Mouse (Mus musculus) liver, embryonic 12.5 days (tissue): ENCODE results near the gene Cluh. TPM values are rescaled to one million over a fixed set of nuclear protein-coding genes. Genes with fewer than 3 reads are reported as not detected.

ENCODE experiments used
- ATAC-seq: fragments of 200-750 bp; cut with Nextera tagmentation; 2 replicates; pipeline ENCODE4 v1.8.0; 2017; ENCODE audit warnings: moderate number of reproducible peaks, mild to moderate bottlenecking, moderate library complexity
- H3K27ac ChIP-seq: fragments of 300-500 bp; sonication (generic); 2 replicates; pipeline ENCODE4 v1.5.1; 2016; ENCODE audit warnings: mild to moderate bottlenecking
- H3K27me3 ChIP-seq: fragments of 300-500 bp; sonication (generic); replicated peaks from 2 replicates; pipeline ENCODE4 v1.6.1; 2016; ENCODE audit warnings: mild to moderate bottlenecking, moderate library complexity
- H3K36me3 ChIP-seq: fragments of 300-500 bp; sonication (generic); 2 replicates; pipeline ENCODE4 v1.6.1; 2016; ENCODE audit warnings: mild to moderate bottlenecking, moderate library complexity
- H3K4me1 ChIP-seq: fragments of 300-500 bp; sonication (generic); 2 replicates; pipeline ENCODE4 v1.6.1; 2016
- H3K4me2 ChIP-seq: fragments of 300-500 bp; sonication (generic); 2 replicates; pipeline ENCODE4 v1.6.1; 2016; ENCODE audit warnings: mild to moderate bottlenecking, moderate library complexity
- H3K4me3 ChIP-seq: fragments of 300-500 bp; sonication (generic); 2 replicates; pipeline ENCODE4 v1.5.1; 2016; ENCODE audit warnings: mild to moderate bottlenecking, moderate library complexity
- H3K9ac ChIP-seq: fragments of 300-500 bp; sonication (generic); 2 replicates; pipeline ENCODE4 v1.6.1; 2016; ENCODE audit warnings: mild to moderate bottlenecking, moderate library complexity
- H3K9me3 ChIP-seq: fragments of 300-500 bp; sonication (generic); replicated peaks from 2 replicates; pipeline ENCODE4 v1.6.1; 2016; ENCODE audit warnings: mild to moderate bottlenecking, moderate library complexity
- WGBS: fragments of 180-500 bp; shearing (Covaris S2); methylation state at CpG from one replicate; pipeline ENCODE4 v1.1.7; 2016; ENCODE audit not compliant: insufficient replicate concordance; 5-methylcytosine and 5-hydroxymethylcytosine counted together
- polyA plus RNA-seq: library from polyadenylated mRNA; unstranded; fragments of >200 nt; fragmentation: Nextera tagmentation; extraction: Ambion mirVana; gene quantifications from 2 replicates; pipeline ENCODE4 v1.2.1, GENCODE M21; 2016

The Cluh gene
- polyA plus RNA-seq: 49.6 and 50.1 TPM in 2 replicates

DNA sequence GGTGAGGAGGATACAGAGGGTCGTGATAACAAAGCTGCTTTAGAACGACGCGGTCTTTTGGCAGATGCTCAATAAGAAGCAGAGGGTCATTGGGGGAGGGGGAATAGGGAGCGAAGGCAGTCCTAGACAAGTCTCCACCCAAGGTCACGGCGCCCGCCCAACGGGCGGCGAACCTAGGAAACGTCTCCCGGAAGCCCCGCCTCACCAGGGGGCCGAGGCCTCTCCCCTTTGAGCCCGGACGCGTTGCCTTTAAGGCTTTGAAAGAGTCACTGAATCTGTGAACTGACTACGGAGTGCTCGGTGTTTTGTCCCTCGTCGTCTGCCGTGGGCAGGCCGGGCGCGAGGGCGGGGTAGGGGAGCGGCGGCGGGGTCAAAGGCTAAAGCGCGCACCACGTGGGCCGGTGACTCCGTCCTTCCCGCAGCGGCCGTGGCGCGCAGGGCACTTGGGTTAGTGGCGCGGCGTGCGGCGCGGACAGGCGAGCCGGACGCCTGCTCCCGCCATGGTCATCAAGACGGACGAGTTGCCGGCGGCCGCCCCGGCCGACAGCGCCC lies at the start of gene Cluh:
Gene Cluh (plus strand): TSS at position 401 of the 552 bp plus-strand sequence.
- peak; percentile 91 for ATAC-seq
- Histone ChIP-seq H3K27ac (peak within 1 kb of the TSS; percentile 86), H3K4me3 (peak within 1 kb of the TSS; percentile 97), H3K27me3 (peaks cover 6% of the 10 kb centered on the region; the same call in 1 of the 2 replicates), H3K9ac (peak within 1 kb of the TSS; percentile 89), H3K4me1 (peaks cover 50% of the 10 kb centered on the region), H3K9me3 (no peaks in the 10 kb centered on the region), H3K4me2 (peak within 1 kb of the TSS; percentile 99), H3K36me3 (peaks cover 31% of the 10 kb centered on the region)
- 0% methylated on average over 57 of the region's 58 CpGs for WGBS

DNA sequence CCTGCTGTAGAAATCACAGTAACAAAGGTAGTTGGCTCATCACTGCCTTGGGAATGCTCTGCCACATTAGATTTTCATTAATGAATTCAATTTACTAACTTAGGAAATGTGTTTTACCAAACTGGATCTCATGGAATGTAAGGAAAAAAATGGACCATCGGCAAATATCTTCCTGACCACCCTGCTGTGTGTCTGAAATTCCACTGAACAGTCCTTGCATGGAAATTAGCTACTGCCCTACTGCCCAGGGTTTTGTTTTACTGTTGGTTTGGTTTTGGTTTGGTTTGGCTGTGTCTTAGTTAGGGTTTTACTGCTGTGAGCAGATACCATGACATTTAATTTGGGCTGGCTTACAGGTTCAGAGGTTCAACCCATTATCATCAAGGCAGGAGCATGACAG lies 47.0 kb upstream of the Cluh start:
- ATAC-seq: no peak
- WGBS: 84% methylated on average over 1 of the region's 1 CpGs
- Histone ChIP-seq H3K36me3 (no peaks in the 10 kb centered on the region), H3K4me2 (no peak overlapping the region), H3K9ac (no peak overlapping the region), H3K9me3 (no peaks in the 10 kb centered on the region), H3K27me3 (peaks cover 42% of the 10 kb centered on the region), H3K4me1 (no peaks in the 10 kb centered on the region), H3K4me3 (no peak overlapping the region), H3K27ac (no peak overlapping the region)

DNA sequence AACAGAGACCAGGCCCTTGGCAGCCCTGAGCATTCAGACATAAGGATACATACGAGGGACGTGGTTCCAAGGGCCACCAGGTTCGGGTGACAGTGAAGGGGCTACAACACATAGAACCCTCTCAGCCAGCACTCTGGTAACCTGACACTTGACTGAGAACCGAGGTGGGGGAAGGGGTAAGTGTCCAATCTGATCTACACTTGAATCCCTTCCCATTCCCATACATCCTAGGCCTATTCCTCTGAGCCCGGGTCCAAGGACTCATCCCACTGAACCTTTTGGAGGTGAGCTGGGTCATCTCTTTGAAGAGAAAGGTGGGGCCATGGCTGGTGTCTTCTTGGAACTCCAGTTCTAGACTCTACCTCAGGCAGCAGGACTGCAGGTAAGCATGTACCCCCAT lies 39.2 kb upstream of the Cluh start:
- no peak for ATAC-seq
- Histone ChIP-seq H3K9me3 (no peaks in the 10 kb centered on the region), H3K27ac (no peak overlapping the region), H3K4me1 (peaks cover 15% of the 10 kb centered on the region), H3K4me2 (peak overlapping the region; percentile 72; the same call in 1 of the 2 replicates), H3K9ac (no peak overlapping the region), H3K4me3 (no peak overlapping the region), H3K27me3 (peaks cover 92% of the 10 kb centered on the region), H3K36me3 (no peaks in the 10 kb centered on the region)
- WGBS: 25% methylated on average over 5 of the region's 5 CpGs

DNA sequence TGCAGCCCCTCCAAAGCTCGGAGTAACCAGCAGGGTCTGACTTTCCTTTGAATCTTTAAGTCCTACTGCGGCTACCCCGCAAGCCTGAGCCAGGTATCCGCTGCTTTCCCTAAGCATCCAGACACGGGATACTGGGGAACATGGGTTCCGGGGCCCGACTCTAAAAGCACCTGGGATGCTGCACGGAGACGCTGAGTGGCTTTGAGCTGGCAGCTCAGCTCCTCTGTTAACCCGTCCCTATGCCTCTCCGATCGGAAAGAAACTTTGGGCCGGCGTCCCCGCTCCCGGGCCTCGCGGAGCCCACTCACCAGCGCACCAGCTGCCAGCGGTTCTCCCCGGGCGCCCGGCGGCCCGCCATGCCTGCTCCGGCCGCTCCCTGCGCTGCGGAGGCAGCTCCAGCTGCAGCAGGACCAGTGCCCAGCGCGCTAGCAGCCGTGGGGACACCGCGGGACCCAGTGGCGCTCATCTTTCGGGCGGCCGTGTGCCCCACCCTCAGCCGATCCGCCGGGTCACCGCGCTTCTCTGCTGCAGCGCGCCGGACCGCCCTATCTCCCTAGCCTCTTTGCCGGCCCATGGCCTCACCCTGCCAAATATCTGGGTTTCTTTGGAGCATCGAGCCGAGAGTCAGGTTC lies 38.6 kb upstream of the Cluh start, which contains the start of gene Rap1gap2:
Gene Rap1gap2 (minus strand): TSS at position 371 of the 632 bp plus-strand sequence.
- peaks cover 15% of the 10 kb centered on the region for H3K4me1 ChIP-seq
- no peaks in the 10 kb centered on the region for H3K9me3 ChIP-seq
- no peak within 1 kb of the TSS for H3K27ac ChIP-seq
- peaks cover 94% of the 10 kb centered on the region for H3K27me3 ChIP-seq
- H3K4me2 ChIP-seq: peak within 1 kb of the TSS; percentile 72
- 0 out of 2 replicates have a peak within 1 kb of the TSS, but pooled peaks have one; percentile 29 for H3K9ac ChIP-seq
- 3% methylated on average over 46 of the region's 50 CpGs for WGBS
- no peaks in the 10 kb centered on the region for H3K36me3 ChIP-seq
- H3K4me3 ChIP-seq: peak within 1 kb of the TSS; percentile 53
- ATAC-seq: peak; percentile 47; the same call in 1 of the 2 replicates

DNA sequence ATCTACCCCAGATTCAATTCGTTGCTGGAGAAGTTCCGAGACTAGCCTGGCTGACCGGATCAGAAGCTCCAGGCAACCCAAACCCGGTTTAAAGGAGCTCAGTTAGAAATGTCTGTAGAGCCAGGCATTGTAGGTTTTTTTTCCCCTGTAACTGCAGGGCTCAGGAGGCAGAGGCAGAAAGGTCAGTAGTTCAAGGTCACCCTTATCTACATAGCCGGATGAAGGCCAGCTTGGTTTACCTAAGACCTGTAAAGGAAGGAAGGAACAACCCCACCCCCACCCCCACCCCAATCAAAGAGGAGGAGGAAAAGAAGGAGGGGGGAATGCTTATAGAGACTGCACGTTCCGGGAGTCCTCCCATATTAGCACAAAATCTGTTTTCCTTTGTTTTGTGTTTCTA lies 37.9 kb upstream of the Cluh start:
- no peak overlapping the region for H3K9ac ChIP-seq
- H3K9me3 ChIP-seq: no peaks in the 10 kb centered on the region
- no peak overlapping the region; the same call in 1 of the 2 replicates for H3K4me3 ChIP-seq
- ATAC-seq: no peak
- H3K27ac ChIP-seq: no peak overlapping the region
- peak overlapping the region; percentile 72 for H3K4me2 ChIP-seq
- peaks cover 15% of the 10 kb centered on the region for H3K4me1 ChIP-seq
- peaks cover 96% of the 10 kb centered on the region for H3K27me3 ChIP-seq
- no peaks in the 10 kb centered on the region for H3K36me3 ChIP-seq
- WGBS: 15% methylated on average over 7 of the region's 7 CpGs

DNA sequence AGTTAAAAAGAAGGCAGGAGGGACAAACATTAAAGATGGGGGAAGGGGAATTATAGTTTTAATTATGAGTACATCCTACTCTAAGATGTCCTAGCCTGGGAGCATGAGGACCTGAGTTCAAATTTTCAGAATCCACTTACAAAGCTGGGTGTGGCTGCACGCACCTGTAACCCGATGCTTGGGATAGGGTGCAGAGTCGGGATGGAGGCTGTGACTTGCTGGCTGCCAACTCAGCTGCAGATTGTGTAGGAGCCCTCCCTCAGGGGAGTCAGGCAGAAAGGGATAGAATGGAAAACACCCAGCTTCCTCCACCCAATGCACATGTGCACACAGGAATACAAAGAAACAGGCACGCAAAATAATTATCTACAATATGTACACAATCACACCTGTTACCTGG lies 35.9 kb upstream of the Cluh start:
- no peaks in the 10 kb centered on the region for H3K36me3 ChIP-seq
- ATAC-seq: no peak
- no peak overlapping the region for H3K27ac ChIP-seq
- WGBS: 50% methylated on average over 4 of the region's 4 CpGs
- H3K4me3 ChIP-seq: no peak overlapping the region
- peaks cover 16% of the 10 kb centered on the region for H3K4me1 ChIP-seq
- no peak overlapping the region for H3K4me2 ChIP-seq
- no peak overlapping the region for H3K9ac ChIP-seq
- H3K9me3 ChIP-seq: no peaks in the 10 kb centered on the region
- peaks cover 98% of the 10 kb centered on the region for H3K27me3 ChIP-seq

DNA sequence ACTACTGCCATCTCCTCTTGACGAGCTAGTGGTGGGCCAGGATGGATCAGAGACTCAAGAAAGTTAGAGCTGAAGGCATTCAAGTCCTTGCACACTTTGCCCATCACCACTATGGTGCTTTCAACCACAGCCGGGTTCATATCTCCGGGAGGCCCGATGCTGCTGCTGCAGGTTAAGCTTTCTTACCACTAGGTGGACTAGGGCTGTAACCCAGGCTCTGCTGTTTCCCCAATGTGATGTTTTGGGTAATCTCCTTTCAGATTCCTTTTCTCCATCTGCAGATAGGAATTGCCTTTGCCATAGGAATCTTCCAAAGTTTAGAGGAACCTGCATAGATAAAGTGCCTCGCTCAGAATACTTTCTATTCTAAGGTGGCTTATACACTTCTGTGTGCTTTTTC lies 33.7 kb upstream of the Cluh start:
- peaks cover 94% of the 10 kb centered on the region for H3K27me3 ChIP-seq
- H3K36me3 ChIP-seq: no peaks in the 10 kb centered on the region
- no peak overlapping the region for H3K4me2 ChIP-seq
- peaks cover 35% of the 10 kb centered on the region for H3K4me1 ChIP-seq
- ATAC-seq: no peak
- H3K4me3 ChIP-seq: no peak overlapping the region
- H3K9me3 ChIP-seq: no peaks in the 10 kb centered on the region
- WGBS: 48% methylated on average over 5 of the region's 5 CpGs
- H3K9ac ChIP-seq: no peak overlapping the region
- H3K27ac ChIP-seq: no peak overlapping the region

DNA sequence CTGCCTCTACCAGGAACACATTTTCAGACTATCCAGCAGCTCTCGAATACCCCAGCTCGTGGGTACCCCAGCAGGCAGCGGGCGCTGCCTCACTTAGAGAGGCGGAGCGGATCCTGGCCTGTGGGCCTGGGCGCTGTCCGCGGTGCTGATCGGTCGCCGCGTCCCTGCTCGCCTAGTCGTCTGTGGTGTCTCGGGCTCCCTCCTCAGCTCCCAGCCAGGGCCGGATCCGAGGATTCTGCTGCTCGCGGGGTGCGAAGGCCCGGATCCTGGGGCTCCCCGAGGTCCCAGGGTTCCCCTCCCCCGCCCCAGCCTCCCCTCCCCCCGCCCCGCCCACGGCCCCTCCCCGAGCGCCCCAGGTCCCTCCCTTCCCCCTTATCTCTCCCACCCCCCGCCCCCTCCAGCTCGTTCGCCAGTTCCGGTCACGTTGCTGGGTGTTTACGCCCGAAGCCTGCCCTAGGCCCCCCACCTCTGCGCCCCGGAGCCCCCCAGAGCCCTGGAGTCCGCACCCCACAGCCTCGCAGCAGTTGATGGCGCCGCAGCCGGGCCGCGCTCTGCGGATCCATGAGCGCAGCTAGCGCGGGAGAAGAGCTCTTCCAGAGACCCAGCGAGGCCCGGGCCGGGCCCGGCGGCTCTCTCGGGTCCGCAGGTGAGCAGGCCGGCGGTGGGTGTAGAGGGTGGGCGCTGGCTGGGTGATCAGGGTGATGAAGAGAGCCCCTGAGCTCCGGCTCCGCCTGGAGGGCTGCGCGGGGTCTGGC lies 29.9 kb upstream of the Cluh start, which contains the start of gene Ccdc92b:
Gene Ccdc92b (plus strand): TSS at position 405 of the 755 bp plus-strand sequence.
- Histone ChIP-seq H3K4me2 (peak within 1 kb of the TSS; percentile 95), H3K9ac (peak within 1 kb of the TSS; percentile 94), H3K27ac (peak within 1 kb of the TSS; percentile 97), H3K36me3 (peaks cover 20% of the 10 kb centered on the region), H3K9me3 (no peaks in the 10 kb centered on the region), H3K4me3 (peak within 1 kb of the TSS; percentile 96), H3K4me1 (peaks cover 60% of the 10 kb centered on the region), H3K27me3 (peaks cover 63% of the 10 kb centered on the region)
- peak; percentile 66 for ATAC-seq
- WGBS: 1% methylated on average over 52 of the region's 63 CpGs

DNA sequence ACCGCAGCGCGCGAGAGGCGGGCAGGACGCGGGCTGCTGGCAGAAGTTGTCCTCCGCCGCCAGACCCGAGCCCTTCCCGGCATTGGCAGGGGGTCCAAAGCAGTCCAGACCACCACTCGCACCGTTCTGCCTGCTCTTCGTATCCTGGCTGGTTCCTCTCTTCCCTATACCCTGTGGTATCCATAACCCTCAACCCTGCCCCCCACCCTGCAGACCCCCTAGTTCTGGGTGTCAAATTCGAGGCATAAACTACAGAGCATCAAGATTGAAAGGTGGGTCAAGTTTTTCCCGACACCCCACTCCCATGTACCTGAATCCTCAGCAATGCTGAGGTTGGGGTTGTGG lies 29.4 kb upstream of the Cluh start:
- Histone ChIP-seq H3K9me3 (no peaks in the 10 kb centered on the region), H3K4me3 (peak overlapping the region; percentile 96), H3K4me2 (peak overlapping the region; percentile 95), H3K4me1 (peaks cover 66% of the 10 kb centered on the region), H3K27me3 (peaks cover 57% of the 10 kb centered on the region), H3K9ac (peak overlapping the region; percentile 94), H3K27ac (peak overlapping the region; percentile 97), H3K36me3 (peaks cover 25% of the 10 kb centered on the region)
- no peak for ATAC-seq
- 9% methylated on average over 16 of the region's 16 CpGs for WGBS

DNA sequence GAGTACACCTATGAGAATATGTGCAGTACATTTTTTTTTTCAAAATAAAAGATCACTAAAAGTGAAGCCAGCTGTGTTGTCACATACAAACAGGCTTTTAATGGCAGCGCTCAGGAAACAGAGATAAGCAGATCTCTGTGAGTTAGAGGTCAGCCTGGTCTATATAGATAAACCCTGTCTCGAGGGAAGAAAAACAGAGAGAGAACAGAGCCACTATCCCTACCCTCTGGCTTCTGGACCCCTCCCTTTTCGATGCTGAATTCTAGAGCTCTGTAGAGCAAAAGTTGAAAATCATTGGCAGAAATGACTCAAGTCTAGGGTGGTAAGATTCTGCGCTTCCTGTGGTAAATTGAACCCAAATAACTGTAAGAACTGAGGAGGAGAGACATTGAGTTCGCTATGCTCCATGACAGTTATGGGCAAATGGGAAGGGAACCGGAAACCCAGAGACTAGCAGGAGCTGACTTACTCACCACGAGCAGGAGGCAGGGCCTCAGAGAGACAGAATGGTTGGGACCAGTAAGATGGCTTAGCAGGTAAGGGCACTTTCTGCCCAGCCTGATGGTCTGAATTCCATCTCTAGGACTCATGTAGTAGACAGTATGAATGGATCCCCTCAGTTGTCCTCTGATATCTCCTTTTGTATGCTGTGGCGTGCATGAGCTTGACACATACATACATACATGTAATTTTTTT lies 27.2 kb upstream of the Cluh start:
- Histone ChIP-seq H3K9ac (peak overlapping the region; percentile 94), H3K4me3 (peak overlapping the region; percentile 96), H3K4me1 (peaks cover 74% of the 10 kb centered on the region), H3K27me3 (peaks cover 35% of the 10 kb centered on the region), H3K27ac (peak overlapping the region; percentile 97), H3K36me3 (peaks cover 45% of the 10 kb centered on the region), H3K9me3 (no peaks in the 10 kb centered on the region), H3K4me2 (peak overlapping the region; percentile 95)
- WGBS: 25% methylated on average over 8 of the region's 8 CpGs
- peak; percentile 90 for ATAC-seq

DNA sequence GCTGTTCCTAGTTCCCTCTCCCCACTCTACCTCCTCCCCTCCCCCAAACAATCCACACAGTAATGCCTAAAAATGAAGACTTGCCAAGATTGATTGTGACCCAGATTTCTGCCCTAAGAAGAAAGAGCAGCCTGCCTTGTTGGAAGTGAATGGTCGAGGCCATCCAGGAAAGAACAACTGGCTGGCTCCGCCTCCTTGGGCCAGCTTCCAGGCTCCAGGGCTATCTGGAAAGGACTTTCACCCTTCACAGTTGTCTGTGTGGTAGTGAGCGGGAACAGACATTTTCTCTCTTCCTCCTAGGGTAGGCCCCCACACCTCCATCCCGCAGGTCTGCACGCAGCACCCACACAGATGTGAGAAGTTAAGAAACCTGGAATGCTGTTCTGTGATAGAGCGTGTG lies 25.6 kb upstream of the Cluh start:
- Histone ChIP-seq H3K9me3 (no peaks in the 10 kb centered on the region), H3K27ac (peak overlapping the region; percentile 97), H3K9ac (no peak overlapping the region), H3K4me2 (peak overlapping the region; percentile 95), H3K4me3 (no peak overlapping the region), H3K36me3 (peaks cover 58% of the 10 kb centered on the region), H3K27me3 (peaks cover 21% of the 10 kb centered on the region), H3K4me1 (peaks cover 70% of the 10 kb centered on the region)
- no peak for ATAC-seq
- 81% methylated on average over 6 of the region's 6 CpGs for WGBS
